Mouse (Mus musculus): ENCODE measurements around the gene Cpxm1. TPM values are rescaled to one million over a fixed set of nuclear protein-coding genes. Genes with fewer than 3 reads are reported as not detected.

Cpxm1 gene
- polyA plus RNA-seq (2015; fragmentation: Nextera tagmentation; extraction: Ambion mirVana) = 20.7 and 26.2 TPM in 2 replicates

- Histone ChIP-seq H3K27ac (ENCODE audit: low read length) (no peak within 1 kb of the TSS), H3K4me1 (ENCODE audit: control insufficient read depth, insufficient read depth, low read length) (peaks cover 10% of the 10 kb centered on the region)
- ATAC-seq = peak; percentile 77
Measured at GRCm38 (mm10) chr2:130397186-130397985, at the start of gene Cpxm1. Gene Cpxm1, minus strand, starts transcription at chr2:130397574.

GRCm38 (mm10) chr2:130442162-130442561, 44.8 kb upstream of the Cpxm1 start:
- Histone ChIP-seq H3K4me2 (ENCODE audit: low read length) (no peak overlapping the region), H3K27ac (ENCODE audit: low read length) (no peak overlapping the region), H3K9me3 (replicated peaks; ENCODE audit: control insufficient read depth, low read length, poor library complexity, severe bottlenecking) (no peaks in the 10 kb centered on the region), H3K4me1 (ENCODE audit: control insufficient read depth, insufficient read depth, low read length) (no peaks in the 10 kb centered on the region), H3K27me3 (ENCODE audit: control insufficient read depth, insufficient read depth, low read depth, low read length) (no peaks in the 10 kb centered on the region), H3K4me3 (ENCODE audit: low read depth, low read length) (no peak overlapping the region), H3K36me3 (ENCODE audit: control insufficient read depth, insufficient read depth, low read length) (peaks cover 39% of the 10 kb centered on the region), H3K9ac (ENCODE audit: low read depth, low read length) (no peak overlapping the region)
- 71% methylated on average over 10 of the region's 10 CpGs for WGBS
- no peak for ATAC-seq

More at GRCm38 (mm10) chr2:130397186-130397985, at the start of gene Cpxm1:
- Histone ChIP-seq H3K36me3 (ENCODE audit: control insufficient read depth, insufficient read depth, low read length) (0 out of 2 replicates have a peak, but pooled peaks cover 4% of the 10 kb centered on the region), H3K27me3 (ENCODE audit: control insufficient read depth, insufficient read depth, low read depth, low read length) (peaks cover 8% of the 10 kb centered on the region), H3K4me3 (ENCODE audit: low read depth, low read length) (peak within 1 kb of the TSS; percentile 54), H3K9me3 (replicated peaks; ENCODE audit: control insufficient read depth, low read length, poor library complexity, severe bottlenecking) (no peaks in the 10 kb centered on the region), H3K4me2 (ENCODE audit: low read length) (peak within 1 kb of the TSS; percentile 97), H3K9ac (ENCODE audit: low read depth, low read length) (peak within 1 kb of the TSS; percentile 69)
- WGBS = 1% methylated on average over 37 of the region's 53 CpGs

GRCm38 (mm10) chr2:130439840-130440480, 42.6 kb upstream of the Cpxm1 start:
- Histone ChIP-seq H3K9ac (ENCODE audit: low read depth, low read length) (no peak overlapping the region), H3K9me3 (replicated peaks; ENCODE audit: control insufficient read depth, low read length, poor library complexity, severe bottlenecking) (no peaks in the 10 kb centered on the region), H3K4me1 (ENCODE audit: control insufficient read depth, insufficient read depth, low read length) (no peaks in the 10 kb centered on the region), H3K4me2 (ENCODE audit: low read length) (no peak overlapping the region), H3K4me3 (ENCODE audit: low read depth, low read length) (no peak overlapping the region), H3K27ac (ENCODE audit: low read length) (no peak overlapping the region), H3K27me3 (ENCODE audit: control insufficient read depth, insufficient read depth, low read depth, low read length) (no peaks in the 10 kb centered on the region), H3K36me3 (ENCODE audit: control insufficient read depth, insufficient read depth, low read length) (peaks cover 39% of the 10 kb centered on the region)
- no peak for ATAC-seq
- 93% methylated on average over 4 of the region's 4 CpGs for WGBS

GRCm38 (mm10) chr2:130438861-130439260, 41.5 kb upstream of the Cpxm1 start:
- WGBS = 91% methylated on average over 3 of the region's 3 CpGs
- H3K4me3 ChIP-seq (ENCODE audit: low read depth, low read length) = no peak overlapping the region
- no peak for ATAC-seq
- no peaks in the 10 kb centered on the region for H3K4me1 ChIP-seq (ENCODE audit: control insufficient read depth, insufficient read depth, low read length)
- H3K4me2 ChIP-seq (ENCODE audit: low read length) = no peak overlapping the region
- H3K9ac ChIP-seq (ENCODE audit: low read depth, low read length) = no peak overlapping the region
- peaks cover 39% of the 10 kb centered on the region for H3K36me3 ChIP-seq (ENCODE audit: control insufficient read depth, insufficient read depth, low read length)
- H3K9me3 ChIP-seq (replicated peaks; ENCODE audit: control insufficient read depth, low read length, poor library complexity, severe bottlenecking) = no peaks in the 10 kb centered on the region
- no peaks in the 10 kb centered on the region for H3K27me3 ChIP-seq (ENCODE audit: control insufficient read depth, insufficient read depth, low read depth, low read length)
- no peak overlapping the region for H3K27ac ChIP-seq (ENCODE audit: low read length)

DNA sequence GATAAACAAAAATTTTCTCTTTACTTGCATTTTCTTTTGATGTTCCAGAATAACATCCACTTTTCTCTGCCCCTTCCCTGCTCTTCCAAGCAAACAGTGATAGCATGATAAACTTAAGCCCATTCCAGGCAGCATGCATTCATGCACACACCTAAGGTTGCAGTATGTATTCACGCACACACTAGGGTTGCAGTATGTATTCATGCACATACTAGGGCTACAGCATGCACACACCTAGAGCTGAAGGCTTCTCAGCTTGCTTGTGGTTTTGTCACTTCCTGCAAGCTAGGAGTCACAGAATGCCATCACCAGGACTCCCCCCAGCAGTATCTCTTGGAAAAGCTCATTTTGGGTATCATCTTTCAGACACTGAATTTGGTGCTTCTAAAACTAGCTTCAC, 39.4 kb upstream of the Cpxm1 start:
- no peaks in the 10 kb centered on the region for H3K9me3 ChIP-seq (replicated peaks; ENCODE audit: control insufficient read depth, low read length, poor library complexity, severe bottlenecking)
- H3K27me3 ChIP-seq (ENCODE audit: control insufficient read depth, insufficient read depth, low read depth, low read length) = no peaks in the 10 kb centered on the region
- H3K4me3 ChIP-seq (ENCODE audit: low read depth, low read length) = no peak overlapping the region
- no peak overlapping the region for H3K9ac ChIP-seq (ENCODE audit: low read depth, low read length)
- H3K4me2 ChIP-seq (ENCODE audit: low read length) = no peak overlapping the region
- peaks cover 32% of the 10 kb centered on the region for H3K36me3 ChIP-seq (ENCODE audit: control insufficient read depth, insufficient read depth, low read length)
- ATAC-seq = no peak
- H3K4me1 ChIP-seq (ENCODE audit: control insufficient read depth, insufficient read depth, low read length) = no peaks in the 10 kb centered on the region
- 98% methylated on average over 1 of the region's 1 CpGs for WGBS
- no peak overlapping the region for H3K27ac ChIP-seq (ENCODE audit: low read length)

DNA sequence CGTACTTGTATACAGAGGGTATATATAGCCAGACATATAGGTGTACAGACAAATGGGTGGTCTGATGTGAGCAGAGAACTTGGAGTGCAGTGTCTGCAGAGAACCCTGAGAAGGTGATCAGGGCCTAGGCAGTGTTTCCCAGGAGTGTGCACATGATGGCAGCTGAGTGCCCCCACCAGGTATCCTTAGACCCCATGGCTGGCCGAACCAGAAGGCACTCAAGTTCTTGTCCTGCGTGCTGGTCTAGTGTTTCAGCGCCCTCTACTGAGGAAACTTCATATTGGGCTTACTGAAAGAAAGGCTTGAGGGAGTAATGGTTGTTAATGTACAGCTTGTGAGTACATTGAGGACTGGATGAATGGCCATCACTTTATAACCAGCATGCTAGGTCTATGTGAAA, 35.8 kb upstream of the Cpxm1 start:
- Histone ChIP-seq H3K9me3 (replicated peaks; ENCODE audit: control insufficient read depth, low read length, poor library complexity, severe bottlenecking) (no peaks in the 10 kb centered on the region), H3K4me1 (ENCODE audit: control insufficient read depth, insufficient read depth, low read length) (no peaks in the 10 kb centered on the region), H3K36me3 (ENCODE audit: control insufficient read depth, insufficient read depth, low read length) (peaks cover 9% of the 10 kb centered on the region), H3K4me3 (ENCODE audit: low read depth, low read length) (no peak overlapping the region), H3K27me3 (ENCODE audit: control insufficient read depth, insufficient read depth, low read depth, low read length) (no peaks in the 10 kb centered on the region), H3K9ac (ENCODE audit: low read depth, low read length) (no peak overlapping the region), H3K4me2 (ENCODE audit: low read length) (no peak overlapping the region), H3K27ac (ENCODE audit: low read length) (no peak overlapping the region)
- ATAC-seq = peak; percentile 39; the same call in 1 of the 2 replicates
- 19% methylated on average over 4 of the region's 4 CpGs for WGBS

DNA sequence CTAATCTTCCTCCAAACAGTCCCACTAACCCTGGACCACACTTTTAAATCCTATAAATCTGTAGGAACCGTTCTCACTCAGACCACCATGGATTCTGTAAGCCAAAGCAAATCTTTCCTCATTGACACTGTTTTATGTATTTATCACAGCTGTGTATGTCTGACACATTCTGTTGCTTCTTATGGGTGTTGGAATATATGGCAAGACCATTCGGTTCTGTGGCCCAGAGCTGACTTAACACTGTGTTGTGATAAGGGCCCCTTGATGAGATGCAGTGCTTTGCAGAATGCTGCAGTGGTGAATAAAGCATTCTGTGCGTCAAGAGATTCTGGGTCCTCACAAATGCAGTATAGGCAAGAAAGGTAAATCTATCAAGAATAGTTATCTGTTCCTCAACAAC, 34.8 kb upstream of the Cpxm1 start:
- Histone ChIP-seq H3K27me3 (ENCODE audit: control insufficient read depth, insufficient read depth, low read depth, low read length) (no peaks in the 10 kb centered on the region), H3K4me1 (ENCODE audit: control insufficient read depth, insufficient read depth, low read length) (no peaks in the 10 kb centered on the region), H3K9me3 (replicated peaks; ENCODE audit: control insufficient read depth, low read length, poor library complexity, severe bottlenecking) (no peaks in the 10 kb centered on the region), H3K36me3 (ENCODE audit: control insufficient read depth, insufficient read depth, low read length) (peaks cover 4% of the 10 kb centered on the region; the same call in 1 of the 2 replicates), H3K4me3 (ENCODE audit: low read depth, low read length) (no peak overlapping the region), H3K27ac (ENCODE audit: low read length) (no peak overlapping the region), H3K9ac (ENCODE audit: low read depth, low read length) (no peak overlapping the region), H3K4me2 (ENCODE audit: low read length) (no peak overlapping the region)
- ATAC-seq = no peak
- 89% methylated on average over 3 of the region's 3 CpGs for WGBS

GRCm38 (mm10) chr2:130430484-130430883, 33.1 kb upstream of the Cpxm1 start:
- no peak overlapping the region for H3K4me2 ChIP-seq (ENCODE audit: low read length)
- no peaks in the 10 kb centered on the region for H3K9me3 ChIP-seq (replicated peaks; ENCODE audit: control insufficient read depth, low read length, poor library complexity, severe bottlenecking)
- H3K27ac ChIP-seq (ENCODE audit: low read length) = no peak overlapping the region
- no peaks in the 10 kb centered on the region for H3K27me3 ChIP-seq (ENCODE audit: control insufficient read depth, insufficient read depth, low read depth, low read length)
- H3K4me1 ChIP-seq (ENCODE audit: control insufficient read depth, insufficient read depth, low read length) = peaks cover 10% of the 10 kb centered on the region
- ATAC-seq = no peak
- no peak overlapping the region for H3K4me3 ChIP-seq (ENCODE audit: low read depth, low read length)
- WGBS = 85% methylated on average over 3 of the region's 3 CpGs
- H3K36me3 ChIP-seq (ENCODE audit: control insufficient read depth, insufficient read depth, low read length) = peaks cover 4% of the 10 kb centered on the region; the same call in 1 of the 2 replicates
- no peak overlapping the region for H3K9ac ChIP-seq (ENCODE audit: low read depth, low read length)

- Histone ChIP-seq H3K4me3 (ENCODE audit: low read depth, low read length) (no peak overlapping the region), H3K9ac (ENCODE audit: low read depth, low read length) (no peak overlapping the region), H3K36me3 (ENCODE audit: control insufficient read depth, insufficient read depth, low read length) (peaks cover 4% of the 10 kb centered on the region; the same call in 1 of the 2 replicates), H3K4me1 (ENCODE audit: control insufficient read depth, insufficient read depth, low read length) (peaks cover 15% of the 10 kb centered on the region), H3K27ac (ENCODE audit: low read length) (no peak overlapping the region), H3K4me2 (ENCODE audit: low read length) (no peak overlapping the region), H3K27me3 (ENCODE audit: control insufficient read depth, insufficient read depth, low read depth, low read length) (no peaks in the 10 kb centered on the region), H3K9me3 (replicated peaks; ENCODE audit: control insufficient read depth, low read length, poor library complexity, severe bottlenecking) (no peaks in the 10 kb centered on the region)
- WGBS = 71% methylated on average over 2 of the region's 2 CpGs
- no peak for ATAC-seq
Measured at GRCm38 (mm10) chr2:130429851-130430250, 32.5 kb upstream of the Cpxm1 start.
